Mouse (Mus musculus) 416B (cell line): ENCODE results near the gene Stpg1.

Experiments used
- DNase-seq: peaks from one replicate; pipeline ENCODE4 v3.0.0; 2011; ENCODE audit warnings: low read depth

The Stpg1 gene

DNA sequence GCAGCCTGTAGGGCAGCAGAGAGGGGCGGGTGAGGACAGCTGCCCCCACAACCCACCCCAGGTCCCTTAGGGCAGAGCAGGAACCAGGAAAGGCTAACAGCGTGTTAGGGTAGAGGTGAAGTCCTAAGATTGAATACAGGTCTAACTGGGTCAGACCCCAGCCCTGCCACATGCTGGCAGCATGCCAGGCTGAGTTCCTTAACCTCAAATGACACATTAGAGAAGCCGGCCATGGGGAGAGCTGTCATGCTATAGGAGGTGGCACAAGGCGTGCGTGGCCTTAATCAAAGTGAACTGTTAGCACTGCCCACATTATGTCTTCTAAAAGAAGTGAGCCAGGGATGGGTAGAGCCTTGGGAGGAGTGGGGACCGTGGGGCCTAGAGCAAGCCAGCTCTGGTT lies 54.7 kb downstream of the Stpg1 start:
- DNase-seq, result peak; percentile 11

DNA sequence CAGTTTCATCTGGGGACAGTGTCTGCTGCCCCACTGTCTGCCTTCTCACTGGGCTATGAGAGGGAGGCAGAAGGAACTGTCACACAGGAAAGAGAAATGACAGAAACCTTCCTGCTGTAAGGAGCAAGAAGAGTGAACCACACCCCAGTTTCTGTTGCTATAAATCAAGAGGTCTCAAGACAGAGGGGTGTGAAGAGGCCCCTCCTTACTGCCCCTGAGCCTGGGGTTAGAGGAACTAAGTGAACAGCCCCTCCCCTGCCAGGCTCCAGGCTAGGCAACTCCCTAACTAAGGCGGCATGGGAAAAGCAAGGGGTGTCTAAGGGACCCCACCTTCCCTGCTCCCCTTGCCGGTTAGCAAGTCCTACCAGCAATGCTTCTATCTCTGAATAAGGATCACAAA lies 69.2 kb downstream of the Stpg1 start:
- no peak for DNase-seq

DNA sequence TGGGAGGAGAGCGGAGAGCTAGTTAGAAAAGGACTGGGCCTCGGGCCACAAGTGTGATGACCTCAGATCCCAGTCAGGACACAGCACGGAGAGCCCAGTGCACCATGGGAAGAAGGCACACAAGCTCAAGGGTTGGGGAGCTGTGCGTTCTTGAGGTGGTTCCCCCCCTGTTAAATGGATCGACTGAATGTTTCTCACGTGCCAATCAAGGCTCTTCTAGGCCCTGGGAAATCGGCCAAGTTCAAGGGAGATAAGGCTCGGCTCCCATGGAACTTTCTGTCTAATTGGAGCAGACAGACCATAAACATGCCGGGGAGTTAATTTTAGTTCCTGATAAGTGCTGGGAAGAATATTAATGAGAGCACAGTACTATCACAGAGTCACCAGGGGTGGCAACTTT lies 70.8 kb downstream of the Stpg1 start:
- no peak for DNase-seq

DNA sequence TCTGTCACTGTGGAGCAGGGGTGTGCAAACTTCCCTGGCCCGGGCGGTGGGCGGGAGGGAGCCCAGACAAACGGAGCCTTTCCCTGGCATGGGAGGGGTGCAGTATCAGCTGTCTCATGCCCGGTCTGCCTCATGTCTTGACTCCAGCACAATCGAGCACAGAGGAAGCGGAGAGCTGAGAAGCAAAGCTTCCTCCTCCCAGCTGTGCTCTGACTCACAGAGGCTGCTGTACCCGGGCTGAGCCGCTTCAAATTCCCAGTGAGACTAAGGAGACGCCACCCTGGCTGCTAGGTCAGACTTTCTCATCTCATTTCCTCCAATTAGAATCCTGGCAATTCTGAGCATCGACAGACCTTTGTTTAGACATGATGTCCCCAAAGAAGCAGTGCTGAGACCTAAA lies 72.5 kb downstream of the Stpg1 start:
- DNase-seq, result no peak

DNA sequence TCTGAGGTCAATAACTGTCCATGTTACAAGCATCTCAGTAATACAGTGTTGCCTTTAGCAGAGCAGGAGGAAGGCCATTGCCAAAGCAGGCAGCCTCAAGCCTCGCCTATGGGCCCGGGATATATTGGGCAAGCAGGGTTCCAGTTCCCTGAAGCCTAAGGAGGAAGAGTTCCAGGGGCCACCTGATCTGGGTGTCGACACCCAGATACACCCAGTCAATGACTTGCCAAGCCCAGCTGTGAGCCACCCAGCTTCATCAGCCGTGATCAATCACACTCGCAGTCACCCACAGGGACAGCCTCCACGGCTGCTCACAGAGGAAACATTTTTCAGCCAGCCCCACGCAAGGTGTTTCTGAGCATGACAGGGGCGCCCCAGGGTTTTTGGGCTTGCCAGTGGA lies 72.9 kb downstream of the Stpg1 start:
- DNase-seq, result no peak

DNA sequence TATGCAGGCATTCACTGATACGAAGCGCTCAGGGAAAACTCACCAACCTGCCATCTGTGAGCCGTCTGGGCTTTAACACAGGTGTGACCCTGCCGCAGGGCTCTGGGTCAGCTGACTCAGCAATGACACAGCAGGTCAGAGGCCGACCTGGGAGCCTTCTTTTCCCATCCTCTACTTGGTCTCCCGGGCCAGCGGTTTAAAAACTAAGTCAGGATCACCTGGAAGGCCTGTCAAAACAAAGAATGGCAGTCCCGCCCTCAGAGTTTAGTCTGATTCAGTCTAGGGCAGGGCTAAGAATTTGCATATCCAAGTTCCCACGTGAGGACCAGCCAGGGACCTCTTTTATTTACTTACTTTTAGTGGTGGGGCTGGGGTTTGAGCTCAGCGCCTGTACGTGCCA lies 74.6 kb downstream of the Stpg1 start:
- no peak for DNase-seq

DNA sequence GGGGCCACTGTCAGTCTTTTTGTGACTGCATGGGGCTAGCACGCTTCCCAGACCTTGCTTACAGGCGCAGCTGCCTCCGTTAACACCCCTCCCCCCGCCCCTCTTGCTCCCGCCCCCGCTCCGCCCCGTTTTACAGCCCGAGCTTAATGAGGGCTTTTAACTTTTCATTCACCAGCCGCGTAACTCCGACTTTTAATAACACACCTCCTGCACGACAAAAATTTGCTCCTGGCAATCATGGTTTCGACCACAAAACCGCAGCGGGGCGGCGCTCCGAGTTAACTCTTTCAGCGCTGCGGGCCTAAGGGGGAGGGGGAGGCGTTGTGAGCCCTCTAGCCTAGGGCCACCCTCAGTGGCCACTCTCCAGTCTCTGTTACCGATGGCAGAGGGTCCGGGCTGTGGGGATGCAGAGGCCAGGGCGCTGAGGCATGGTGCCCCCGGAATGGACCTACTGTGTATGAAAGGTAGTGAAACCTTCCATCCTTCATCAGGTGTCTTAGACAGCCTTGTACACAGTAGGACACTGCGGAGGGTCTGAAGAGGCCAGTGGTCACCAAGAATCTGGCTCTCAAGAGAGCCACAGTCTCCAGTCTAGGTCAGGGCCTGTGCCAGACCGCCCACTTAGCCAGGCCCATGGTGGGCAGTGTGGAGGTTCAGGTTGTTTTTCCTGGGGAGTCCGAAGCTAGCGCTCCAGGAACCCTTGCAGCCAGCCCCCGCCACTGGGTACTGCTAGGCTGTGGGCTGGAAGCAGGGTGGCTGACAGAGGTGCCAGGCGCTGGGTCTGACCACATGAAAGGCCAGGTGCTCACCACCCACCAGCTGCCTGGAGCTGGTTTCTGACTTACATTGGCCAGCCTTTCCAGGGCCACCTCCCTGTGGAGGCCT lies 75.8 kb downstream of the Stpg1 start:
- peak; percentile 82 for DNase-seq

DNA sequence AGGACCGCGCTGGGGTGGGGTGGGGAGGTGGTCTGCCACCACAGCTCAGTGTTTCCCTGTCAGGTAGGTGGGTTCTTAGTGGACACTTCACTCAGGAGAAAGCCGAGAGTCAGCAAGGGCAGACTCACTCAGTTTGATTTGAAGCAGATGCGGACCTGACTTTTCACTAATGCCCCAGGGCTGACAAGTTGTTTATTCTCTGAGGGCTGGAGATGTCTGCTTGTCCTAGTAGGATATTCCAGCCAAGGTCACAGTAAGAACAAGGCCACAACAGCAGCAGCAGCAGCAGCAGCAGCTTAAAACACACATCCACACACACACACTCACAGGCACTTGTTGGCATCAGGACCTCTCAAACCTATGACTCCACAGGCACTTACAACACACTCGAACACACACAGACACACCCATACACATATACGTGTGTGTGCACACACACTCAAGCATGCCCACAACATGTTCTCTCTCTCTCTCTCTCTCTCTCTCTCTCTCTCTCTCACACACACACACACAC lies 76.5 kb downstream of the Stpg1 start:
- no peak for DNase-seq

DNA sequence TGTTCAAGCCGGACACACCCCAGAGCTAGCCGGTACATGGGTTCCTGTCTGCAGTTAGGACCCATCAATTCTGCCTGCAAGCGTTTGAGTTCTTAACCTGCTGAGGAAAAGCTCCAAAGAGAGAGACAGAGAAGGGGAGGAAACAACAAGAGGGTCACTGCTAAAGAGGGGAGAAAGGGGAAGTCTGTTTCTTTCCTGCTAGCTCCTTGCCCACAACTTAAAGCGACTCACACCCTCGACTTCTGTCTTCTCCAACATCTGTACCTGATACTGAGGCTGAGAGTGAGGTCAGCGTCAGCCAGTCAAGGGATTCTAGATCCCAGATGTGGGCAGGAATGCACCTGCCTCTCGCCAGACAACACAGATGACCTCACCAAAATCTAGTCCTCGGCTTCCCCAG lies 77.7 kb downstream of the Stpg1 start:
- peak; percentile 35 for DNase-seq

DNA sequence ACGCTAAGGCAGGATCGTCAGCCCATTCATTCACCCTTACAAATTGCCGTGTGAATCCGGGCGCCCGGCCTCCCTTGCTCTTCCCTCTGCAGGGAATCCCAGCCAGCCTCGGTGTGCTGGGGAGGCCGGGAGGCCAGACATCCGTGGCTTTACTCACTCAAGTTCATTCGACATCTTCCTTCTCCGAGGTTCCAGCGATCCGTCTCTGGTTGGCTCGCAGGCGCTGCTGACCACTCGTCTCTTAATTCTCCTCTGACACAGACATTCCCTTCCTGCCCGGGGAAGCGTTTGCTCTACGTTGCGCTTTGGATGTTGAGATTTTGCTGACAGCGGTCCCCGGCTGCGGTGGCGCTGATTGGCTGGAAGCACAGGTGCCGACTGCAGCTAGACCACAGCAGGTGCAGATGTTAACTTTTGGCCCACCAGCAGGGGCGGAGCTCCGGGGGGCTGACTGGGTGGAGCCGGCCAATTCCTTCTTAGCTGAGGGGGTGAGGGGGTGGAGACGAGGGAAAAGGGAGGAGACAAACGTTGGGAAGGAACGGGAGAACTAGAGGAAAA lies 78.7 kb downstream of the Stpg1 start, which contains the start of gene Grhl3:
Grhl3 (minus strand) TSS at position 380 of the 558 bp plus-strand sequence.
- no peak for DNase-seq

DNA sequence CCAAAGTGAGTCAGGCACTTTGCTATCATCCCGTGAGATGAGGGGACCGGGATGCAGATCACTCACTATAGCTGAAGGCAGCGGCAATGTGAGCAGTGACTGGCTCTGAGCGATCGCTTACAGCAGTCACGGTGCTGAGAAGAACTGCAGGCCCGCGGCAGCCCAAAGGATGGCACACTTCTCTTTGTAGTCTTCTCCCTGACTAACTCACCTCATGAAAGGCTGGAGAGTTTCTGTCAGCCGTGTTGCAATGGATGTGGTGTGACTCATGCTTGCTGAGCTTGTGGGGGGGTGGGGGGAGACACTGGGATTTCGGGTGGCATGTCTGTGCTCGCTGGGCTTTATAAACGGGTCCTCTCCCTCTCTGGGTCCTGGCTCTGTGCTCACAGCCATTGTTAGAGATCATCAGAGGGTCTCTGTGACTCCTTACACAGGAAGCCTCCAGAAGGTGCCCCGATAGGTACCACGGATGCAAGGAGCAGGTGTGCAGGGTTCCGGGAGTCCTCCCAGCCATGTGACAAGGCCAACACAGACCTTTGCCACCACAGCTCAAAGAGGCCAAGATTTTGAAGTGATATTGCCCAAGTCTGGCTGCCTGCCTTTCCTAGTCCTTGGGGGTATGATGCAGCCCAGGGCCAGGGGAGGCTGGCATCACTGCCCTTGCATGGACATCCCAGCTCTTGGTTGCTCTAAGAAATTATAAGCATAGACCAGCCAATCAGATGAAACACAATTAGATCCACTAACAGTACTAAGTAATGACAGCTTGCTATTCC lies 81.0 kb downstream of the Stpg1 start:
- DNase-seq, result peak; percentile 35

DNA sequence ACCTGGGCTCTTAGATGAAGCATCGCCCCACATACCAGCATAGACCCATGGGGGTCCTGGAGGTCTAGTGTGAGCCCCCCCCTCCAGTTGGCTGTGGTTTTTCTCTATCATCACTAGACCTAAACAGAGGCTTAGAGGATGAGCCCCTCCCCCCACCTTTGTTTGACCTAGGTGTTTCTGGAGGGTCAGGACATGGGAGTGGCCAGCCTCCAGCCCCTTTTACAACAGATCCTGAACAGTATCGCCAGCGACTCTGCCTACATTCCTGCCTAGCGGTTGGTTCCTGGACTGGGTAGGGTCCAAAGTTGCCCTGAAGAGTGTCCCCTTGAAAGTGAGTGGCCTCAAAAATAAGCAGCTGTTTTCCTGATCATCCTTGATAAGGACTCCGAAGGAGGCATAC lies 83.9 kb downstream of the Stpg1 start:
- DNase-seq, result no peak

DNA sequence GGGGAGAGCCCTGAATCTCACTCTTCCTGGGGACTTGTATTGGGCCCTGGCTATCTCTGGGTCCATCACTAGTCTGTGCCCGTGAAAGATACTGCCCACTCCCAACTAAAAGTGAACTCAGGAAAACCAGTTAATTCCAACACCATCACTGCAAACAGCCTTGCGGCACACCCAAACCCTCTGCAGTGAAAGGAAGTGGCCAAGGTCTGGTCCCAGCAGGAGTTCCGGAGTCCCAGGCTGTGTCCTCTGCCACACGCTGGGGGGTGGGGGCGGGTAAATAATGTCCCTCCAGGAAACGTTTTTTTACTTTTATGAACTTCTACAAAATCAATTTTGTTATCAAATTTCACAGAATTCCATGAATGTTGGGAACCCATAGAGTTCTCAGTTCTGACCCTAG lies 85.1 kb downstream of the Stpg1 start:
- DNase-seq, result no peak

DNA sequence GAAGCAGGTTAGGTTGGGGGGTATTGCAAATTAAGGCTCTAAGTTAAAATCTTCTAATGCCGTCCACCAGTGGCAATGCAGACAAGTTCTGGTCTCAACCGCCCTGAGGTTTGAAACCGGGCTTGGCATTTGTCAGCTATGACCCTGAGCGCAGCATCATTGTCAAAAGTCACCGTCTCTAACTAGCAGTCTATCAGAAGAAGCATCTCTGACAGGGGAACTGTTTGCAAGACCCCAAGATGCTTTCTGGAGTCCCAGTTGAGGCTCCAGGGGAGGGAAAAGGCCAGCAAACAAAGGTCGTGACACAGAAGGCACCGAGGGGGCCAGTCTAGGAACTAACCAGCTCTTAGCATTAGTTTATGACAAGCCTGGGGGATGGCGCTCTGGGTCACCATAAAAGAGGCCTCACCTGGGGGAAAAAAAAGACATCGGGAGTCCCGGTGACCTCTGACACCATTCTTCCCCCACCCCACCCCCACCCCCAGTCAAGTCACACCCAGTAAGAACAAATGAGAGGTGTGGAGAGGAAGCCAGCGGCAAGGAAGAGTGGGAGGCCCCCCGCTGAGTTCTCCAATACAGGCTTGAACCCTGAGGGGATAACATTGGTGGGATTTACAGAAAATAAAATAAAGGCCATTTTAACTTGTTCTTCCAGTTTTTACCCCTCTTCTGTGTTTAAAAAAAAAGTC lies 86.8 kb downstream of the Stpg1 start:
- no peak for DNase-seq

DNA sequence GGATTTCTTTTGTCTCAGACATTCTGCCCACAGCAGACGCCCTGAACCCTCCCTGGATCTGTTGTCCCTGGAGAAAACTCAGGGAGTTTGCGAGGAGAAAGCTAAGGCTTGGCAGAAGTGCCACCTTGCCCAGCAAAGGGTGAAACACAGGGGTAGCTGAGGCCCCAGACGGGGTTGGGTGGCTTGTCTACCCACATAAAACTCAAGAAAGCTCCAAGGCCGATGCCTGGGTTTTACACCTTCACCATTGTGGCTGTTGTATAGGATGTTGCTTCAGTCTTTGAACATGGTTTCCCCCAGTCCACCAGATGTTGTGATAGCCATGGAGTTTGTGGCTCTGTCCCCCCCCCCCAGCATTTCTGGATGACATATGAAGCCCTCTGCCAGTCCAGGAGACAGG lies 90.2 kb downstream of the Stpg1 start:
- DNase-seq, result no peak
